Mouse (Mus musculus) MEL (cell line): ENCODE measurements around the gene Mtfp1. TPM values are rescaled to one million over a fixed set of nuclear protein-coding genes. Genes with fewer than 3 reads are reported as not detected.

Source experiments
- DNase-seq: peaks from one replicate; pipeline ENCODE4 v3.0.0; 2011; ENCODE audit warnings: low read depth, low spot score
- H3K27ac ChIP-seq: 2 replicates; pipeline ENCODE4 v1.5.1; 2012; ENCODE audit warnings: low read depth, mild to moderate bottlenecking, control low read depth, low read length, moderate library complexity; ENCODE audit not compliant: control insufficient read depth
- H3K27me3 ChIP-seq, 2 experiments: fragments of 150-350 bp in 1 of 2; sonication (generic) in 1 of 2; 2 replicates each; pipeline ENCODE4 v1.6.1; 2012; ENCODE audit warnings: low read length in 2 of 2, mild to moderate bottlenecking in 2 of 2, improper control_type of control experiment in 1 of 2, moderate library complexity in 1 of 2; ENCODE audit not compliant: insufficient read depth in 2 of 2, control insufficient read depth in 1 of 2
- H3K36me3 ChIP-seq, 2 experiments: 2 replicates each; pipeline ENCODE4 v1.6.1; 2012 to 2014; ENCODE audit warnings: low read length in 2 of 2, improper control_type of control experiment in 1 of 2, inconsistent platforms in 1 of 2, mild to moderate bottlenecking in 1 of 2; ENCODE audit not compliant: insufficient read depth in 2 of 2, control insufficient read depth in 1 of 2
- H3K4me1 ChIP-seq, 2 experiments: fragments of 150-350 bp in 1 of 2; sonication (generic) in 1 of 2; 2 replicates each; pipeline ENCODE4 v1.6.1; 2012; ENCODE audit warnings: low read length in 2 of 2, improper control_type of control experiment in 1 of 2, mild to moderate bottlenecking in 1 of 2; ENCODE audit not compliant: insufficient read depth in 2 of 2, control insufficient read depth in 1 of 2
- H3K4me3 ChIP-seq, 2 experiments: fragments of 150-350 bp in 1 of 2; sonication (generic) in 1 of 2; 2 replicates each; pipeline ENCODE4 v1.5.1; 2012; ENCODE audit warnings: low read depth in 2 of 2, low read length in 2 of 2, mild to moderate bottlenecking in 2 of 2, moderate library complexity in 2 of 2, control low read depth in 1 of 2, improper control_type of control experiment in 1 of 2; ENCODE audit not compliant: control insufficient read depth in 1 of 2, insufficient read depth in 1 of 2
- H3K79me2 ChIP-seq: 2 replicates; pipeline ENCODE4 v1.6.1; 2012; ENCODE audit warnings: mild to moderate bottlenecking, low read length, moderate library complexity; ENCODE audit not compliant: control insufficient read depth, poor library complexity, insufficient read depth
- H3K9ac ChIP-seq: 2 replicates; pipeline ENCODE4 v1.6.1; 2012; ENCODE audit warnings: low read depth, mild to moderate bottlenecking, control low read depth, low read length, moderate library complexity; ENCODE audit not compliant: control insufficient read depth, poor library complexity, severe bottlenecking
- H3K9me3 ChIP-seq: fragments of 150-350 bp; sonication (generic); replicated peaks from 2 replicates; pipeline ENCODE4 v1.6.1; 2012; ENCODE audit warnings: mild to moderate bottlenecking, low read length, improper control_type of control experiment, moderate library complexity; ENCODE audit not compliant: insufficient read depth
- BHLHE40 ChIP-seq: IDR thresholded peaks from 2 replicates; pipeline ENCODE4 v1.6.1; 2012; ENCODE audit warnings: low read depth, mild to moderate bottlenecking, inconsistent platforms, low read length, improper control_type of control experiment, borderline replicate concordance
- CHD1 ChIP-seq: IDR thresholded peaks from 2 replicates; pipeline ENCODE4 v1.6.1; 2012; ENCODE audit warnings: low read depth, mild to moderate bottlenecking, inconsistent platforms, low read length, improper control_type of control experiment
- CTCF ChIP-seq, 3 experiments: IDR thresholded peaks in 2 of 3; conservative IDR thresholded peaks in 1 of 3; 2 replicates each; pipeline ENCODE4 v1.5.1; 2011 to 2012; ENCODE audit warnings: low read length in 3 of 3, low read depth in 2 of 3, mild to moderate bottlenecking in 2 of 3, improper control_type of control experiment in 1 of 3, inconsistent platforms in 1 of 3, mixed read lengths in 1 of 3, moderate library complexity in 1 of 3; ENCODE audit not compliant: control insufficient read depth in 1 of 3, insufficient read depth in 1 of 3, poor library complexity in 1 of 3, severe bottlenecking in 1 of 3
- E2F4 ChIP-seq: IDR thresholded peaks from 2 replicates; pipeline ENCODE4 v1.6.1; 2011; ENCODE audit warnings: low read depth, low read length, improper control_type of control experiment, borderline replicate concordance
- ELF1 ChIP-seq: IDR thresholded peaks from 2 replicates; pipeline ENCODE4 v1.6.1; 2014; ENCODE audit warnings: low read depth, mild to moderate bottlenecking, inconsistent platforms, low read length, improper control_type of control experiment, moderate library complexity
- EP300 ChIP-seq, 2 experiments: IDR thresholded peaks; 2 replicates each; pipeline ENCODE4 v1.6.1; 2011; ENCODE audit warnings: improper control_type of control experiment in 2 of 2, low read length in 2 of 2, low read depth in 1 of 2, mild to moderate bottlenecking in 1 of 2
- ETS1 ChIP-seq: IDR thresholded peaks from 2 replicates; pipeline ENCODE4 v1.6.1; 2012; ENCODE audit warnings: low read depth, mild to moderate bottlenecking, inconsistent platforms, low read length, improper control_type of control experiment, moderate library complexity
- GATA1 ChIP-seq: IDR thresholded peaks from 2 replicates; pipeline ENCODE4 v1.6.1; 2011; ENCODE audit warnings: low read depth, low read length, improper control_type of control experiment
- JUND ChIP-seq: IDR thresholded peaks from 2 replicates; pipeline ENCODE4 v1.6.1; 2011; ENCODE audit warnings: low read depth, mild to moderate bottlenecking, improper control_type of control experiment, low read length
- KAT2A ChIP-seq: conservative IDR thresholded peaks from 2 replicates; pipeline ENCODE4 v1.6.1; 2012; ENCODE audit warnings: low read depth, low read length, improper control_type of control experiment, inconsistent platforms
- MAZ ChIP-seq: IDR thresholded peaks from 2 replicates; pipeline ENCODE4 v1.6.1; 2012; ENCODE audit warnings: low read depth, mild to moderate bottlenecking, inconsistent platforms, low read length, improper control_type of control experiment
- MEF2A ChIP-seq: IDR thresholded peaks from 2 replicates; pipeline ENCODE4 v1.6.1; 2014; ENCODE audit warnings: low read depth, mild to moderate bottlenecking, inconsistent platforms, low read length, improper control_type of control experiment; ENCODE audit not compliant: poor library complexity, insufficient replicate concordance, severe bottlenecking; ENCODE audit errors: extremely low read depth
- MXI1 ChIP-seq: IDR thresholded peaks from 2 replicates; pipeline ENCODE4 v1.6.1; 2011; ENCODE audit warnings: mild to moderate bottlenecking, low read depth, low read length, improper control_type of control experiment
- MYC ChIP-seq: IDR thresholded peaks from 2 replicates; pipeline ENCODE4 v1.6.1; 2011; ENCODE audit warnings: low read depth, mild to moderate bottlenecking, low read length, improper control_type of control experiment, moderate library complexity
- NELFE ChIP-seq: IDR thresholded peaks from 2 replicates; pipeline ENCODE4 v1.6.1; 2011; ENCODE audit warnings: low read depth, low read length, improper control_type of control experiment
- POLR2A ChIP-seq, 2 experiments: IDR thresholded peaks; 2 replicates each; pipeline ENCODE4 v1.6.1; 2011 to 2012; ENCODE audit warnings: low read length in 2 of 2, mild to moderate bottlenecking in 2 of 2, control low read depth in 1 of 2, improper control_type of control experiment in 1 of 2, low read depth in 1 of 2, moderate library complexity in 1 of 2; ENCODE audit not compliant: control insufficient read depth in 1 of 2, insufficient read depth in 1 of 2, poor library complexity in 1 of 2
- POLR2AphosphoS2 ChIP-seq: IDR thresholded peaks from 2 replicates; pipeline ENCODE4 v1.6.1; 2011; ENCODE audit warnings: low read length, improper control_type of control experiment
- POLR2AphosphoS5 ChIP-seq: IDR thresholded peaks from 2 replicates; pipeline ENCODE4 v1.6.1; 2012; ENCODE audit warnings: low read depth, borderline replicate concordance, mild to moderate bottlenecking, inconsistent platforms, low read length, moderate library complexity, mixed read lengths
- RAD21 ChIP-seq: IDR thresholded peaks from 2 replicates; pipeline ENCODE4 v1.6.1; 2011; ENCODE audit warnings: mild to moderate bottlenecking, low read depth, low read length, improper control_type of control experiment
- RCOR1 ChIP-seq: IDR thresholded peaks from 2 replicates; pipeline ENCODE4 v1.6.1; 2012; ENCODE audit warnings: low read depth, mild to moderate bottlenecking, inconsistent platforms, low read length, improper control_type of control experiment
- SIN3A ChIP-seq: IDR thresholded peaks from 2 replicates; pipeline ENCODE4 v1.6.1; 2012; ENCODE audit warnings: low read length, improper control_type of control experiment, inconsistent platforms
- SMC3 ChIP-seq: IDR thresholded peaks from 2 replicates; pipeline ENCODE4 v1.6.1; 2011; ENCODE audit warnings: low read depth, low read length, improper control_type of control experiment
- TAL1 ChIP-seq: IDR thresholded peaks from 2 replicates; pipeline ENCODE4 v1.6.1; 2012; ENCODE audit warnings: mild to moderate bottlenecking, inconsistent platforms, low read length, moderate library complexity, mixed read lengths
- TBP ChIP-seq: IDR thresholded peaks from 2 replicates; pipeline ENCODE4 v1.8.0; 2011; ENCODE audit warnings: low read depth, low read length, improper control_type of control experiment
- TCF12 ChIP-seq: IDR thresholded peaks from 2 replicates; pipeline ENCODE4 v1.6.1; 2014; ENCODE audit warnings: low read depth, mild to moderate bottlenecking, inconsistent platforms, low read length, improper control_type of control experiment, moderate library complexity
- USF1 ChIP-seq: IDR thresholded peaks from 2 replicates; pipeline ENCODE4 v1.6.1; 2014; ENCODE audit warnings: low read depth, mild to moderate bottlenecking, inconsistent platforms, low read length, improper control_type of control experiment, moderate library complexity
- ZKSCAN1 ChIP-seq: IDR thresholded peaks from 2 replicates; pipeline ENCODE4 v1.6.1; 2012; ENCODE audit warnings: low read depth, mild to moderate bottlenecking, inconsistent platforms, low read length, improper control_type of control experiment, moderate library complexity
- ZMIZ1 ChIP-seq: IDR thresholded peaks from 2 replicates; pipeline ENCODE4 v1.6.1; 2012; ENCODE audit warnings: low read depth, mild to moderate bottlenecking, inconsistent platforms, low read length, improper control_type of control experiment, moderate library complexity
- ZNF384 ChIP-seq: IDR thresholded peaks from 2 replicates; pipeline ENCODE4 v1.6.1; 2012; ENCODE audit warnings: low read depth, mild to moderate bottlenecking, inconsistent platforms, low read length, improper control_type of control experiment
- polyA plus RNA-seq, 2 experiments: library from polyadenylated mRNA; stranded (reverse) in 1 of 2; unstranded in 1 of 2; fragments of >175 nt in 1 of 2; fragments of >200 nt in 1 of 2; gene quantifications; 2 replicates each; pipeline versions ENCODE4 v1.2.1 to v1.2.4; 2012; ENCODE audit warnings: low replicate concordance in 2 of 2, low read depth in 1 of 2; ENCODE audit not compliant: insufficient read length in 2 of 2, insufficient read depth in 1 of 2, missing spikeins in 1 of 2
- total RNA-seq: library from RNA; depleted of rRNA; stranded (reverse); fragments of 300-350 nt; gene quantifications from 2 replicates; pipeline ENCODE4 v1.2.3, GENCODE M21; 2012

Mtfp1 gene
- total and polyA plus RNA-seq, 3 experiments = 70.5 to 84.8 TPM; not detected in 1

- H3K4me1 ChIP-seq = peaks cover 0 to 7% of the 10 kb centered on the region in 2 experiments; a peak in 2 of 4 replicates
- peak overlapping the region; percentile 87 for H3K27ac ChIP-seq
- H3K9ac ChIP-seq = peak overlapping the region; percentile 79
- DNase-seq = peak; percentile 95
- no peaks in the 10 kb centered on the region for H3K27me3 ChIP-seq
- H3K9me3 ChIP-seq = no peaks in the 10 kb centered on the region
- peaks cover 8% of the 10 kb centered on the region for H3K79me2 ChIP-seq
- peaks cover 2 to 6% of the 10 kb centered on the region in 2 experiments; a peak in 2 of 4 replicates for H3K36me3 ChIP-seq
- H3K4me3 ChIP-seq = peak overlapping the region; percentile 72
- TF ChIP-seq MXI1 (no peak), GATA1 (no peak), ETS1 (peak; percentile 2), KAT2A (0 out of 2 replicates have a peak, but pooled peaks have one; percentile 30), ZNF384 (no peak), POLR2AphosphoS2 (no peak), ZKSCAN1 (no peak), ELF1 (no peak), CTCF (IDR thresholded peaks at IDR 0.05 in 2 of 3, conservative IDR thresholded peaks at IDR 0.05 in 1 of 3; ENCODE audit: control insufficient read depth in 1 of 3, insufficient read depth in 1 of 3, low read depth in 2 of 3, low read length in 3 of 3, poor library complexity in 1 of 3, severe bottlenecking in 1 of 3) (peak; percentile 85 to 94 (median 93)), TAL1 (no peak), POLR2AphosphoS5 (no peak), TCF12 (no peak), TBP (peak; percentile 68; the same call in 1 of the 2 replicates), ZMIZ1 (no peak), SMC3 (peak; percentile 76), RCOR1 (0 out of 2 replicates have a peak, but pooled peaks have one; percentile 16), MAZ (no peak), BHLHE40 (peak; percentile 10; the same call in 1 of the 2 replicates), JUND (no peak), E2F4 (0 out of 2 replicates have a peak, but pooled peaks have one; percentile 68), SIN3A (peak; percentile 47; the same call in 1 of the 2 replicates), NELFE (peak; percentile 25; the same call in 1 of the 2 replicates), EP300 (IDR thresholded peaks at IDR 0.05; ENCODE audit: low read depth in 1 of 2, low read length in 2 of 2) (peak; percentile 8 to 17; a peak in 1 of 4 replicates), USF1 (peak; percentile 61; the same call in 1 of the 2 replicates), MEF2A (no peak), MYC (0 out of 2 replicates have a peak, but pooled peaks have one; percentile 25), RAD21 (peak; percentile 34), POLR2A (IDR thresholded peaks at IDR 0.05; ENCODE audit: control insufficient read depth in 1 of 2, insufficient read depth in 1 of 2, low read depth in 1 of 2, low read length in 2 of 2, poor library complexity in 1 of 2) (peak in 1 of 2 experiments; percentile 24; a peak in 1 of 4 replicates), CHD1 (peak; percentile 84; the same call in 1 of the 2 replicates)
These were observed 671 bp downstream of the Mtfp1 start for GRCm38 (mm10) chr11:4094378-4095170.
